Mouse (Mus musculus): ENCODE results near the gene Esrp2.

Gene Esrp2

GRCm38 (mm10) chr8:106123443-106123842 is 13.3 kb downstream of the Esrp2 start:
- no peak for DNase-seq

- DNase-seq: peak; percentile 63 to 68
Observed at GRCm38 (mm10) chr8:106115897-106116296, 20.9 kb downstream of the Esrp2 start.

- no peak for DNase-seq
Observed at GRCm38 (mm10) chr8:106112514-106112913, 24.3 kb downstream of the Esrp2 start.

- DNase-seq: no peak
Observed at GRCm38 (mm10) chr8:106112041-106112440, 24.7 kb downstream of the Esrp2 start.

- DNase-seq: peak in 1 of 2 experiments; percentile 9
Observed at GRCm38 (mm10) chr8:106108729-106109128, 28.0 kb downstream of the Esrp2 start.

GRCm38 (mm10) chr8:106108080-106108479 is 28.7 kb downstream of the Esrp2 start:
- no peak for DNase-seq

GRCm38 (mm10) chr8:106106193-106106592 is 30.6 kb downstream of the Esrp2 start:
- DNase-seq: no peak

GRCm38 (mm10) chr8:106103888-106104287 is 32.9 kb downstream of the Esrp2 start:
- no peak for DNase-seq

GRCm38 (mm10) chr8:106102321-106102720 is 34.5 kb downstream of the Esrp2 start:
- DNase-seq: no peak

Data from kidney, postnatal 4 days (tissue).